Comparison of ENCODE assay signal across 12 mouse cellular contexts in genomic region chr17:63122427-63122826, GRCm38 (mm10).
"Had no signal": no experiment of that assay in that cellular context is flagged by ENCODE, and none has a peak within 500 bp of the region (broad histone marks: within the 10 kb centered on the region; RNA-seq: fewer than 3 reads in every experiment).

No protein-coding gene starts in this region.

- DNase-seq: liver, postnatal 0 days; lung, adult 2 months; lung, postnatal 14 days; lung, postnatal 36 days; retina, postnatal 1 day; right cerebral cortex, adult 18-20 months; right cerebral cortex, postnatal 25 days; right cerebral cortex, postnatal 4 days; spleen, adult 18-20 months; thymus, adult 2 months; thymus, postnatal 25 days; thymus, postnatal 4 days had no signal
